Mouse (Mus musculus): Measurements from ENCODE around the gene Rapgefl1.

The Rapgefl1 gene

DNA sequence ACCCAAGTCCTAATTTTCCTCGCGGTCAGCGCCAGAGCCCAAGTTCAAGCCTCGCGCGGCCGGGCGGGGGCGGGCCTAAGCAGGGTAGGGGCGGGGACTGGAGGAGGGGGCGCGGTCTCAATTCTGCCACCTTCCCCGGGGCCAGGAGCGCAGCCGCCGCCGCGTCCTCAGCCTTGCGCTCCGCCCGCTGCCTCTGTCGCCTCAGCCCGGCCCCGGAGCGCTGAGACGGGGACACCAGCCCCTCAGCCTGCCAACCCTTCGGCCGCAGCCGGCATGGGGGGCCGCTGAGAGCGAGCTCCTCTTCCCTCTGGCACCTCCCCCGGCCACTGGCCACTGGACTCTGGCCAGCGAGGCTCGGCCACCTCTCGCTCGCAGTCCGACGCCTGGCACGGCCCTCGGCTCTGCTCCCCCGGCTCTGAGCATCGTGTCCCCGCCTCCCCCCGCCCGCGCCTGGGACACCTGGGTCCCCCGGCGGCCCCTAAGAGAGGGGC, at the start of gene Rapgefl1:
Gene Rapgefl1, plus strand, starts transcription at position 135 of the 491 bp plus-strand sequence.
- peak; percentile 84 for DNase-seq (ENCODE audit: low read depth)

DNA sequence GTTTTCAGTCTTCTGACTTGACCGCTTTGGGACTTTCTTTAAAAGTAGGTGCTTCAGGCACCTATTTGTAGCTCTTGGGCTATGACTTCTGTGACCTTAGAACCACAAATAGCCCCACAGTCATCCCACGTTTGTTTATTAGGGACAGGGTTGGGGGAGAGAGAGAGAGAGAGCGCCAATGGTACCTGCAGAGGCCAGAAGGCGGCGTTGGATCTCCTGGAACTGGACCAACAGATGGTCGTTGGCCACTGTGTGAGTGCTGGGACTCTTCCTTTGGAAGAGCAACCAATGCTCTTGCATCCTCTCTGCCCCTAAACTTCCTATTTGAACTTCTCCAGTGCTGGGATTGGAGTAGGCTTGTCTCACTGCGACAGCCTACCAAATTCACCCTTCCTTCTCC, 49.4 kb upstream of the Rapgefl1 start:
- no peak for DNase-seq (ENCODE audit: low read depth)

DNA sequence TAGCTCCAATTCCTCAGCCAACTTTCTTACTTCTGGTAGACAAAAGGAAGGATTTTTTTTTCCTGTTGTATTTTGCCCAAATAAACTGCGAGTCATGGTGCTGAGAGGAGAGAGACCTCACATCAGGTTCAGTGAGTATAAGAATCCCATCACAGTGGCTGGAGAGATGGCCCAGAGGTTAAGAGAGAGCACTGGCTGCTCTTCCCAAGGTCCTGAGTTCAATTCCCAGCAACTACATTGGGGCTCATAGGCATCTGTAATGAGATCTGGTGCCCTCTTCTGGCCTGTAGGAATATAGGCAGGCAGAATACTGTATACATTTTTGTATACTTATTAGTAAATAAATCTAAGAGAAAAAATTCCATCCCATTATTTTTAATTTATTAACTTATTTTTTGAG, 48.9 kb upstream of the Rapgefl1 start:
- peak; percentile 61 for DNase-seq (ENCODE audit: low read depth)

DNA sequence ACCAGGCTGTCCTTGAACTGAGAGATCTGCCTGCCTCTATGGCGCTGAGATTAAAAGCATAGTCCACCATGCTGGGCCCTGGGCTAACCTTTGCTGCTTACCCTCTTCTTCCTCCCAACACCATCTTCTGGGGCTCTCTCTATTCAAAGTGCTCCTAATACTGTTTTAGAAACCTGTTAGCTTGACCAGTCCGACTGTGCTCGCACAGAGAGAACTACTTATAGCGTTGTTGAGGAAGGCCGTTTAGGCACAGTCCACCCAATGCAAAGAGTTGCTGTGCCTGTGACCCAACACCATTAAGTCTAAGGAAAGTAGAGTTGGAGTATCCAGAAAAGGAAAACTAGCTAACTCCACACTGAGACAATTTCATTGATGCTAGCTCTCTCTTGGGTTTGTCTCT, 48.4 kb upstream of the Rapgefl1 start:
- peak; percentile 34 for DNase-seq (ENCODE audit: low read depth)

DNA sequence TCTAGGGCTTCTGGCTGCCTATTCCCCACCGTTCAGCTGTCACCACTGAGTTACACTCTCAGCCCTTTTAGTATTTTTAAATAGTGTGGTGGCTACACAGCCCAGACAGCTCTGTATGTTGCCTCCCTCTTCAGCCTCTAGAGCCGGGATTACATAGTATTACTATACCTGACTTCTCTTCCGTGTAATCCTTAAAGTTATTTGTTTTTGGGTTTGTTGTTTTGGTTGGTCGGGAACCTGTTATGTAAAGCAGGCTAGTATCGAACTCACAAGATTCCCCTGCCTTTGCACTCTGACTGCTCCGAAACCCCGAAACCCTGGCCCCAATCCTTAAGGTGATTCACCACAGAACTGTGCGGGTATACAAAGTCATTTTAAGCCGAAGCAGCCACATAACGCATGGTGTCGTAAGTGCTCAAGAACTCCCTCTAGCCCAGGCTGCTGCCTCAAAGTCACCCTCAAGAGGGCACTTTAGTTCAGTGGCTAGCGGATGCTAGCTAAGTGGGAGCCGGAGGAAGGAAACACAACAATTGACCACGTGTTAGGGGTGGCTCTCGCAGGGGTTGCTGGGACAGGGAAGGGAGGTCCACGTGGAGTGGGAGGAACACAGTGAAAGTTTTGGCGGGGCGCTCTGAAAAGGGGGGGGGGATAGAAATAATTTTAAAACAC, 47.9 kb upstream of the Rapgefl1 start:
- DNase-seq (ENCODE audit: low read depth) = peak; percentile 99

DNA sequence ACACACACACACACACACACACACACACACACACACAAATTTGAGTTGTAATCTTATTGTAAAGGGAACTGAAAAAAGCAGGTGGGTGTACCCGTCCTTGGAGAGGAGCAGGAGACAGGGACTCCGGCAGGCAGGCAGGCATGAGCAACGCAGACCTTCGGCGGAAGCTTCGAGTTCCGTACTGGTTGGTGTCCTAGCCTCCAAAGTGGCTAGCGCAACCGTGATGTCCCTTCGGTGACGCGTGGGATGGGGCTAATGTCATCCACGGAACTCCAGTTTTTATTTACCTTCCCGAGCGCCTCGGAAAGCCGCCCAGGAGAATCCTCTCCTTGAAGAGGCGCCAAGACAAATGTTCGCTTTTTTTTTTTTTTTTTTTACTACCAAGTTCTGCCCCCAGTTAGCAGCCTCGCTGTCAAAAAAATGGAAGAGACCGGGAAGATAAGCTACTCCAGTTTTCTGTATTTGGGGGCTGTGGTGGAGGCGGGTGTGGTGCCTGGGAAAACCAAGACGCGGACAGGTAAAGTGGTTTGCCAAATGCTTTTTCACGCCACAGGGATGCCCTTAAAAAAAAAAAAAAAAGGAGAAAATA, 47.3 kb upstream of the Rapgefl1 start:
- no peak for DNase-seq (ENCODE audit: low read depth)

DNA sequence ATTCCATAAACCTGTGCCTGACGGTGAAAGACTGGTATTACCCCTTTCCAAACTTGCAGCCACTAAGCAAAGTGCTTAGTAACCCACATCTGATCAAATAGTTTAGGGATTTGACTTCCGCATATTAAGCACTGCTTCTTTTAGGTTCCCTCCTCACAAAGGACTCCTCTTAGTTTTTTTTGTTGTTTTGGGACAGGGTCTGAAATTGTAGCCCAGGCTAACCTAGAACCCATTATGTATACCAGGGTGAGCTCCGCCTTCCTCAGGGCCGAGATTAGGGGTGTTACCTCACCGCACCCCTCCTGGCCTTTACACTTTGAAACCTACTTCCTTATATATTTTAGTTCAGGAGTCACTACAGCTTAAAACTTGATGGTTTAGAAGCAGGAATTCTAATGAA, 46.8 kb upstream of the Rapgefl1 start:
- DNase-seq (ENCODE audit: low read depth) = peak; percentile 66

DNA sequence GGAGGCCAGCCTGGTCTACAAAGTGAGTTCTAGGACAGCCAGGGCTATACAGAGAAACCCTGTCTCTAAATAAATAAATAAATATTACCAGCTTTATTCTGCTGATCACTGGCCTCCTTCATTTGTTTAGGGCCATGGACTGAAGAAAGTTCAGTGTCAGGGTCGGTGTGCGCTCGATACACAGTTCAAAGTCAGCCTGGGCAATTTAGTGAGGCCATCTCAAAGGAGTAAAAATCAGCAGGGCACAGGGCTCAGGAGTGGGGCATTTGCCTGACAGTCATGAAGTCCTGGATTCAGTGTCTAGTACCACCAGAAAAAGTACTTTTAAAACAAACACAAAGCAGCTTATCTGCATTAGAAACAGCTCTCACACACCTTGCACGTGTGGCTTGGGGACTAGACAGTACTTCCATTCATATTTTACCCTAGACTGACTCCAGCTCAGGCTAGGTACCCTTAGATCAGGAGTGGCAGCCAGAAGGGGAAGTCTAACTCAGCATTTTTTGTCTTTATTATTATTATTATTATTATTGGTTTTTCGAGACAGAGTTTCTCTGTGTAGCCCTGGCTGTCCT, 45.9 kb upstream of the Rapgefl1 start:
- no peak for DNase-seq (ENCODE audit: low read depth)

DNA sequence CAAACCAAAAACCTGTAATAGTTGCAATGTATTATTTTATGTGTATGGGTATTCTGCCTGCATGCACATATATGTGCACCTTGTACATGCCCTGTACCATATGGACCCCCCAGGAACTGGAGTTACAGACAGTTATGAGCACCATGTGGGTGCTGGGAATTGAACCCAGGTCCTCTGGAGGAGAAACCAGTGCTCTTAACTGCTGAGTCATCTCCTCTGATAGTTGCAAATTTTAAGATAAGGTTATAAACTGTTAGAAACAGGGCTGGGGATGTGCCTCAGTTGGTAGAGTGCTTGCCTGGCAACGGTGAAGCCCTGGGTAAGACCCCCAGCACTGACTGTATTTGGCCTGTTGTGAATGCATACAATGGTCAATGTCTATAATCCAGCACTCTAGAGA, 45.1 kb upstream of the Rapgefl1 start:
- DNase-seq (ENCODE audit: low read depth) = no peak

DNA sequence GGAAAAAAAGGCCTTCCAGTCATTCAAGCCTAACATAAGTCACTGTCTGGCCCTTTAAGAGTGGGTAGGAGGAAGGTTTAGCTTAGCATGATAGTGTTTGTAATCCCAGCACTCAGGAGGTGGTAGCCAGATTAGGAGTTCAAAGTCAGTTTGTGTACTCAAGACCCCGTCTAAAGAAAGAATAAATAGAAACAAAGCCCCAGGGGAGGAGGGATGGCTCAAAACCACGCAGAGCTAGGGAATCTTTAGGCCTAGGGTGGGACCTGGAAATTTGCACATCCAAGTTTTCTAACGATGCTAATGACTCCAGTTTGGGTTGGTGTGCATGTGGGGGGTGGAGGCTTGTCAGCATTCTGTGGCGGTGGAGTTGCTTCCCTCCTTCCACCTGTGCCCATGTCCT, 44.5 kb upstream of the Rapgefl1 start:
- no peak for DNase-seq (ENCODE audit: low read depth)

DNA sequence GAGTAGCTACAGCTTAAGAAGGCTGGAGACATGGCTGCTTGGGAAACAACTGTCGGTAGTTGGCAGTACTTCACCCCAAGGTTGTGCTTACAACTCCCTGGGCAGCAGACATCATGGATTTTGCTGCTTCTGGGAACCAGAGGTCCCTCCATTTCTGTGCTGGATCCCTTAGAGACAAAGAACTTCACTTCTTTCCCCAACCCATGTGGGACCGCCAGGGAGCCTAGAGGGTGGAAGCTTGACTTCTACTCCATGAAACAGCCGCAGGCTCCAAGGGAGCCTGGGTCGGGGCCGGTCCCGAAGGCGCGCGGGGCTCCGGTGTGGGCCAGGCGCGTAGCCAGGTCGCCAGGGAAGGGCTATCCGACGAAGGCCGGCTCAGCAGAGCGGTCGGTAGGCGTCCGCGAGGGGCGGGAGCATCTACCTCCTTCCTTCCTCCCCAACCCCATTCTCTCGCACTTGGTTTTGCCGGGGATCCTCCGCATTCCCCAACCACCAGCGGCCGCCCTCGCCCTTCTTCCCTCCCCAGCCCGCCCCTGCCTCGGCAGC, 42.0 kb upstream of the Rapgefl1 start:
- peak; percentile 80 for DNase-seq (ENCODE audit: low read depth)

DNA sequence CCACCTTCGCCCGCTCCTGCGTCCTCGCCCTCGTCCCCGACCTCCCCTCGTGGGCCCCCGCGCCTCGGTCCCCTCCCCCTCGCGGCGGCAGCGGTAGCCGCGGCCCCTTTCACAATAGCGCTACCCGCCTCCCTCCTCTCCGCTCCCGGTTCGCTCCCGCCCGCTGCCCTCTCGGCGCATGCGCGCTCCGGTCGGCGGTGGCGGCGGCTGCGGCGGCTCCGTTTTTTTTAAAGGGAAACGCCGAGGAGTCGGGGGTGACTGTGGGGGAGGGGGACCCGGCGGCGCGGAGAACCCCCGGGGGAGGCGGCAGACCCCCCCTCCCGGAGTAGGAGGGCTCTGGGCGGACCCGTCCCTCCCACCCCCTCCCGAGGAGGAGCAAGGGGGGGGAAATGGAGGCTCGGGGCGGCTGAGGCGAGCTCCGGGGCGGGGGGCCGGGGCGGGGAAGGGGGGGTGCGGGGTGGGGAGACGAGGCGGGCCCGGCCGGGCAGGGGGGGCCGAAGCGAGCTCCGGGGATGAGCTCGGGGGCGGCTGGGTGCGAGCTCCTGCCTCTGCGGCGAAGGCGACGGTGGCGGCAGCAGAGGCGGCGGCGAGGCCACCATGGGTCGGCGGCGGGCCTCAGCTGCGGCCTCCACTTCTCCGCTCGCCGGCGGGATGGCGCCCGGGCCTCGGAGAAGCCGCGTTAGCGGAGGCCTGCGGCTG, 41.4 kb upstream of the Rapgefl1 start, which contains the start of gene Msl1:
Gene Msl1, plus strand, starts transcription at position 502 of the 699 bp plus-strand sequence.
- DNase-seq (ENCODE audit: low read depth) = peak; percentile 88

DNA sequence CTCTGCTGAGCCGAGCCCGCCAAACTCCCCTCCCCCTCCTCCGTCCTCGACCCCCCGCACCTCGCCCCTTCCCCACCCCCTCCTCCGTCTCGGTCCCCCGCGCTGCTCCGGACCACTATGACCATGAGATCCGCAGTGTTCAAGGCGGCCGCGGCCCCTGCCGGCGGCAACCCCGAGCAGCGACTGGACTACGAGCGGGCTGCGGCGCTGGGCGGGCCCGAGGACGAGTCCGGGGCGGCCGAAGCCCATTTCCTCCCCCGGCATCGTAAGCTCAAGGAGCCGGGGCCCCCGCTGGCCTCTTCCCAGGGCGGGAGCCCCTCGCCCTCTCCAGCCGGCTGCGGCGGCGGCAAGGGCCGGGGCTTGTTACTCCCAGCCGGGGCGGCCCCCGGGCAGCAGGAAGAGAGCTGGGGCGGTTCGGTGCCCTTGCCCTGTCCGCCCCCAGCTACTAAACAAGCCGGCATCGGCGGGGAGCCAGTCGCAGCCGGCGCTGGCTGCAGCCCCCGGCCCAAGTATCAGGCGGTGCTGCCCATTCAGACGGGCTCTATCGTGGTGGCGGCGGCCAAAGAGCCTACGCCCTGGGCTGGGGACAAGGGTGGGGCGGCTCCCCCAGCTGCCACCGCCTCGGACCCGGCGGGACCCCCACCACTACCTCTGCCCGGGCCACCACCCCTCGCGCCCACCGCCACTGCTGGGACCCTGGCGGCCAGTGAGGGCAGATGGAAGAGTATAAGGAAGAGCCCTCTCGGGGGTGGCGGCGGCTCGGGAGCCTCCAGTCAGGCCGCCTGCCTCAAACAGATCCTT, 40.7 kb upstream of the Rapgefl1 start:
- DNase-seq (ENCODE audit: low read depth) = peak; percentile 43

DNA sequence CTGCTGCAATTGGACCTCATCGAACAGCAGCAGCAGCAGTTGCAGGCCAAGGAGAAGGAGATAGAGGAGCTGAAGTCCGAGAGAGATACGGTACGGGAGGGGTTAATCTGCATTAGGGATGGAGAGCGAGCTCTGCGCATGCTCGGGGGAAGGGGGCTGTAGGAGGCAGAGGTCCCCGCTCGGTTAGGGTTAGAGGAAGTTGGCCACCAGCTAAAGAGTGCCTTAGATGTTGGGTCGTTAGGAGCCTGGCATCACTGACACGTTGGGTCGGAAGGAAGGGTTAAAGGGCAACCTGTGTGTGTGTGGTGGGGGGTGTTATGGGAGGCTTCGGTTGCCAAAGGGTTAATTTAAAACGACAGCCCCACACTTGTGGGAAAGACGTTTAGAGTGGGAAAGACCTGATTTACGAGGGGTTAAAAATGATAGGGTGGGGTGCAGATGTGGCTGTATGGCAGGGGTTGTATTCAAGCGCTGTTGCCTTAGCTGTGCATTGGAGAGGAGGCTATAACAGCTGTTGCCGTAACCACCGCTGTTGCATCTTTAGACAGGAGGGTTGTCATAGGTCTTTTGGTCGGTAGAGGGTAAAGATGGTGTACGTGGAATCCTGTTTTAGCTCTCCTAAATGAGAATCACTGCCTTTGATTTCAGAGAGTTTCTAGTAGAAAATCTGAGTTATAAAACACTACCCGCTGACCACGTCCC, 39.9 kb upstream of the Rapgefl1 start:
- DNase-seq (ENCODE audit: low read depth) = peak; percentile 67

DNA sequence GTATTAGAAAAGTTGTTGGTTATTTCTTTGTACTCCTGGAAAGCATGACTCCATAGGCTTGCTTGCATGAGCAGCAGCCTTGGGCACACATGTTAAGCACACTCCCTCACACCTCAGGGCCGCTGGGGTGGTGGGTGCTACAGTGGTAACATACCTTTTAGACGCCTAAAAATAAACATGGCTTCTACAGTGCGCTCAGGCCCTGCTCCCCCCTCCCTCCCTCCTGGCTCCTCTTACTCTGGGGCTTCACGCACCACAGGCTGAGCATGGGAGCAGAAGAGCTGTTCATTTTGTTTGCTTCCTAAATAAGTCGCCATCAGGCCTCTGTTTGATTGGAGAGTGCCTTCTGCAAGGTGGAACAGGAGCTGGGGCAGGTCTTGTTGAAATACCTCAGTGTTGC, 39.3 kb upstream of the Rapgefl1 start:
- DNase-seq (ENCODE audit: low read depth) = no peak

DNA sequence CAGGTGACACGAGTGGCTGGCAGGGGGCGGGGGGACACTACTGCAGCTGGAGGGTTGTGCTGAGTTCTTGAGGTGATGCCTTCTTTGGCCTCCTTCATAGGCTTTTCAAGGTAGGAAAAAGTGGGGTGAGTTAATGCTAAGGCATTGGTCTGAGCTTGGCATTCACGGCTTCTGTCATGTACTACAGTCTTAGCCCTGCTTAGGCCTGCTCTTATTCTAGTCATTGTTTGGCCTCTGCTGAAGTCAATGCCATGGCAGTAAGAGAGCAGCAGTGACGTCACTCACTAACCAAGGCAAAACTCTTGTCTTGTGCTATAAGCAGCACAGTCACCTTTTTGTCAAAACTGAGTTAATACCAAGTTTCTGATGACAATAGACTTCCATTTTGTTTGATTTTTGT, 38.7 kb upstream of the Rapgefl1 start:
- no peak for DNase-seq (ENCODE audit: low read depth)

DNA sequence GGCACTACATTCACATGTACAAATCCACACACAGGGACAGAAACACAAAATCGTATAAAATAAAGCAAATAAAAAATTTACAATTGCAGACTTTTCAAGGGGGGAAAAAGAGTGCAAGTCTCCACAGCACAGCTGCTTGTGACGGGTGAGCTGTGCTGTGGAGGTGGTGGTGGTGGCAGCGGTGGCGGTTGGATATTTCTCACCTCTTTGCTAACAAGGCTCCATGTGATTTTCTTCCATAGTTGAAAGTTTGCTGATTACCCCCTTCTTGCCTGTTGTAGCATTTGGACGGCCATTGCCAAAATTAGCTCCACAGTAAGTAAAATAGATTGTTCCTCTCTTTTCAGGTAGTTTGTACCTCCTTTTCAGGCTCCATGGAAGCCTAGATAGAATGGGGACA, 32.0 kb upstream of the Rapgefl1 start, which contains the start of gene Casc3:
Gene Casc3, plus strand, starts transcription at position 301 of the 400 bp plus-strand sequence.
- DNase-seq (ENCODE audit: low read depth) = no peak

DNA sequence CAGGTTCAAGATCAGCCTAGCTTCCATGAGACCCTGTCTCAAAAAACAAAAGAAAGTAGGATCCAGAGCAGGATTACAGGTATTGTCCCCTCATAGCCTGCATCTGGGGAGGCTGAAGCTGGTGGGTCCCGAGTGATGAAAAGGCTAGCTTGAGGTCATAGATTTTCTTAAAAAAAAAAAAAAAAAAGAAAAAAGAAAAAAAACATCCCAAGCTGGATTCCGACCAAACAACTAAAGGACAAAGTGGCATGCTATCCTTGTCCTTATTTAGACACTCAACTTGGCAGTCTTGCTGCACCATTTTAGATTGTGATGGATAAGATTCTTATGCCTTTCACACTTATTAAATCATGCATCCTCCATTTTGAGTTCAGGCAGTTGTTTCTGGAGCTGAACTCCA, 28.2 kb upstream of the Rapgefl1 start:
- peak; percentile 27 for DNase-seq (ENCODE audit: low read depth)

DNA sequence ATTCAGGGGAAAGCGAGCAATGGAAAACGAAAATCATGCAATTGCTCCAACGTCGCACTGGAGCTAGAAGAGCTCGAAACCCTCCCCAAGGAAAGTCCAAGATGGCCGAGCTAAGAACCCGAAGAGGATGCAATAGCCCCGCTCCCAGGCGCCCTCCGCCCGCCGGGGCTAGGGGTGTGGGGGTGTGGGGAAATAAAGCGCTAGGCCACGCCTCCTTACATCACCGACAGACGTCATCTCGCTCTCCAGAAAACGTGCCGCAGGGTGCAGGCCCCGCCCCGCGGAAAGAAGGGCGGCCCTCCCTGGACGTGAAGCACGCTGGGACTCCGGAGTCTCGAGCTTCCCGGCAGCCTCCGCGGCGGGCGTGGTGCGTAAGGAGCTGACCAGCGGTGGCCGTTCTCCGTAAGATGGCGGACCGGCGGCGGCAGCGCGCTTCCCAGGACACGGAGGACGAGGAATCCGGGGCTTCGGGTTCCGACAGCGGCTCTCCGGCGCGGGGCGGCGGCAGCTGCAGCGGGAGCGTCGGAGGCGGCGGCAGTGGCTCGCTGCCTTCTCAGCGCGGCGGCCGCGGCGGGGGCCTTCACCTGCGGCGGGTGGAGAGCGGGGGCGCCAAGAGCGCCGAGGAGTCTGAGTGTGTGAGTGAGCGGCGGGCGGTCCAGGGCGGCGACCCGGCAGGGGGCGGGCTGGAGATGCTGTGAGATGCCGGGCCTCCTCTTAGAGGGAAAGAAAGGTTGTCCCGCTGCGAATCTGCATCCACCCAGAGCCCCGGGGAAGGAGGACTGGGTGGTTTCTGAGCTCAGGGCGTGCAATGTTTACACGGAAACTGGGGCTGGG, 26.9 kb upstream of the Rapgefl1 start:
- DNase-seq (ENCODE audit: low read depth) = peak; percentile 98

DNA sequence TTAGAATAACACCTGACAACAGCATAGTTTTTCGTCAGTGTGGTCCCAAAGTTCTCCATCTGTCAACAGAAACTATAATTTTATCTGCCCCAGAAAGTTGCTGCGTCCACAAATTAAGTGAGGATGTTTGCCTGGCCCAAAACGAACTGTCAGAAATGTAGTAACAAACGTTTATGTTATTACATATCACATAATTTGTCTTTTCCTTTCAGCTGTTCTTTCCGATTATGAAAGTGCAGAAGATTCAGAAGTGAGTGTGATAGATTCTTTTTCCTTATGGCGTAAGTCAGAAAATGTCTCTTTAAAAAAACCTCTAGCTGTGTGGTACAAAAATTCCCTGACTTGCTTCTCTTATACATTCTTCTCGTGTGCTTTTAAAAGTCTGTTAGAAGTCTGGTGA, 25.9 kb upstream of the Rapgefl1 start:
- no peak for DNase-seq (ENCODE audit: low read depth)

Data from 416B (cell line).